32 mouse cellular contexts compared by ENCODE assay signal in genomic region chr14:61783206-61783605, GRCm38 (mm10).
"Had no signal": no experiment of that assay in that cellular context is flagged by ENCODE, and none has a peak within 500 bp of the region (broad histone marks: within the 10 kb centered on the region; RNA-seq: fewer than 3 reads in every experiment).

No protein-coding gene starts in this region.

- H3K4me3 ChIP-seq: limb, embryonic 10.5 days; limb, embryonic 12.5 days; limb, embryonic 13.5 days; limb, embryonic 15.5 days; liver, embryonic 12.5 days; liver, embryonic 13.5 days; liver, embryonic 15.5 days; lung, embryonic 15.5 days; megakaryocyte, embryonic 14.5 days; midbrain, embryonic 10.5 days; midbrain, embryonic 12.5 days; midbrain, embryonic 13.5 days; midbrain, embryonic 15.5 days; myocyte; neural tube, embryonic 12.5 days had no signal

- ATAC-seq: liver, embryonic 12.5 days; liver, postnatal 0 days; lung, postnatal 0 days; midbrain, embryonic 13.5 days; midbrain, embryonic 15.5 days; midbrain, embryonic 16.5 days had no signal

- H3K36me3 ChIP-seq: limb, embryonic 10.5 days; limb, embryonic 12.5 days; limb, embryonic 13.5 days; limb, embryonic 15.5 days; liver, embryonic 12.5 days; liver, embryonic 13.5 days; liver, embryonic 15.5 days; lung, embryonic 15.5 days; midbrain, embryonic 10.5 days; midbrain, embryonic 12.5 days; midbrain, embryonic 13.5 days; midbrain, embryonic 15.5 days; neural tube, embryonic 12.5 days had no signal

- H3K4me2 ChIP-seq: limb, embryonic 12.5 days; limb, embryonic 13.5 days; limb, embryonic 15.5 days; liver, embryonic 11.5 days; liver, embryonic 12.5 days; liver, embryonic 13.5 days; liver, embryonic 15.5 days; lung, embryonic 14.5 days; lung, embryonic 15.5 days; midbrain, embryonic 11.5 days; midbrain, embryonic 12.5 days; midbrain, embryonic 13.5 days; midbrain, embryonic 15.5 days; neural tube, embryonic 12.5 days had no signal

- DNase-seq: left cerebral cortex, postnatal 4 days; liver; liver, embryonic 13.5 days; liver, postnatal 0 days; lung, adult 18-20 months; lung, adult 2 months; lung, embryonic 14.5 days; lung, postnatal 10 days; lung, postnatal 14 days; lung, postnatal 36 days; lung, postnatal 4 days; midbrain, embryonic 14.5 days had no signal

- H3K9ac ChIP-seq: limb, embryonic 12.5 days; limb, embryonic 13.5 days; limb, embryonic 15.5 days; liver, embryonic 12.5 days; liver, embryonic 13.5 days; liver, embryonic 14.5 days; liver, embryonic 15.5 days; liver, postnatal 0 days; lung, embryonic 14.5 days; lung, embryonic 15.5 days; midbrain, embryonic 12.5 days; midbrain, embryonic 13.5 days; midbrain, embryonic 15.5 days; neural tube, embryonic 12.5 days had no signal

- H3K27me3 ChIP-seq: limb, embryonic 12.5 days; limb, embryonic 13.5 days; limb, embryonic 15.5 days; liver, embryonic 12.5 days; liver, embryonic 13.5 days; liver, embryonic 15.5 days; lung, embryonic 15.5 days; megakaryocyte, embryonic 14.5 days; midbrain, embryonic 12.5 days; midbrain, embryonic 13.5 days; midbrain, embryonic 15.5 days; neural tube, embryonic 12.5 days had no signal

- H3K27ac ChIP-seq: limb, embryonic 10.5 days; limb, embryonic 12.5 days; limb, embryonic 13.5 days; limb, embryonic 15.5 days; liver, embryonic 12.5 days; liver, embryonic 13.5 days; liver, embryonic 14.5 days; liver, embryonic 15.5 days; lung, embryonic 15.5 days; macrophage; midbrain, embryonic 10.5 days; midbrain, embryonic 12.5 days; midbrain, embryonic 13.5 days; midbrain, embryonic 15.5 days; neural tube, embryonic 12.5 days had no signal

- H3K9me3 ChIP-seq: limb, embryonic 10.5 days; limb, embryonic 12.5 days; limb, embryonic 13.5 days; limb, embryonic 15.5 days; liver, embryonic 12.5 days; liver, embryonic 13.5 days; liver, embryonic 15.5 days; lung, embryonic 15.5 days; midbrain, embryonic 10.5 days; midbrain, embryonic 12.5 days; midbrain, embryonic 13.5 days; midbrain, embryonic 15.5 days; neural tube, embryonic 12.5 days had no signal

- H3K4me1 ChIP-seq: liver, embryonic 12.5 days; liver, embryonic 13.5 days; liver, embryonic 15.5 days; lung, embryonic 15.5 days; megakaryocyte, embryonic 14.5 days; midbrain, embryonic 10.5 days; midbrain, embryonic 12.5 days; midbrain, embryonic 13.5 days; midbrain, embryonic 15.5 days; neural tube, embryonic 12.5 days had no signal
